In genomic region chr9:67264896-67265295, GRCm38 (mm10) we compare ENCODE assay signal across 10 mouse cellular contexts.
DNase-seq lines count a peak whose midpoint lies in the region; ATAC-seq lines count a peak whose summit lies in the region.
"Had no signal": no experiment of that assay in that cellular context is flagged by ENCODE, and none has a peak within 500 bp of the region (broad histone marks: within the 10 kb centered on the region; RNA-seq: fewer than 3 reads in every experiment).

No protein-coding gene starts in this region.

- H3K36me3 ChIP-seq in hindbrain, embryonic 16.5 days (ENCODE audit: control insufficient read depth, insufficient read depth, low read length), result no peaks in the 10 kb centered on the region
- no peaks in the 10 kb centered on the region for H3K36me3 ChIP-seq in hindbrain, embryonic 10.5 days
- H3K36me3 ChIP-seq: forebrain, embryonic 12.5 days; intestine, embryonic 15.5 days; neural tube, embryonic 12.5 days had no signal

- no peak overlapping the region for H3K4me3 ChIP-seq in hindbrain, embryonic 16.5 days (ENCODE audit: low read length)
- no peak overlapping the region for H3K4me3 ChIP-seq in hindbrain, embryonic 10.5 days
- H3K4me3 ChIP-seq: forebrain, embryonic 12.5 days; intestine, embryonic 15.5 days; neural tube, embryonic 12.5 days had no signal

- ATAC-seq in hindbrain, embryonic 16.5 days, result no peak
- ATAC-seq: intestine, embryonic 15.5 days had no signal

- no peak for DNase-seq in hindbrain, embryonic 10.5 days (ENCODE audit: low spot score)
- DNase-seq in 3T3-L1 (ENCODE audit: low read depth, low spot score), result peak; percentile 72
- peak; percentile 51 for DNase-seq in adipocyte (ENCODE audit: low spot score)
- DNase-seq in kidney, postnatal 4 days, result peak; percentile 47 to 58
- no peak for DNase-seq in ovary, postnatal 14 days (ENCODE audit: low spot score)
- DNase-seq in spleen, postnatal 4 days (ENCODE audit: low spot score in 2 of 2), result no peak

- H3K9ac ChIP-seq in hindbrain, embryonic 16.5 days (ENCODE audit: low read depth, low read length), result no peak overlapping the region
- H3K9ac ChIP-seq: forebrain, embryonic 12.5 days; intestine, embryonic 15.5 days; neural tube, embryonic 12.5 days had no signal

- no peaks in the 10 kb centered on the region for H3K27me3 ChIP-seq in hindbrain, embryonic 16.5 days (replicated peaks; ENCODE audit: control insufficient read depth, insufficient read depth, low read length)
- no peaks in the 10 kb centered on the region for H3K27me3 ChIP-seq in hindbrain, embryonic 10.5 days (ENCODE audit: insufficient read depth, poor library complexity, severe bottlenecking)
- H3K27me3 ChIP-seq: forebrain, embryonic 12.5 days; intestine, embryonic 15.5 days; neural tube, embryonic 12.5 days had no signal

- peaks cover 14% of the 10 kb centered on the region for H3K4me1 ChIP-seq in hindbrain, embryonic 16.5 days (ENCODE audit: control insufficient read depth, insufficient read depth, low read depth, low read length)
- peaks cover 20% of the 10 kb centered on the region for H3K4me1 ChIP-seq in hindbrain, embryonic 10.5 days (replicated peaks)

- 49% methylated on average over 2 of the region's 2 CpGs for WGBS in hindbrain, embryonic 16.5 days
- WGBS in hindbrain, embryonic 10.5 days, result 83% methylated on average over 2 of the region's 2 CpGs

- no peak overlapping the region for H3K4me2 ChIP-seq in hindbrain, embryonic 16.5 days (ENCODE audit: low read length)
- H3K4me2 ChIP-seq: forebrain, embryonic 12.5 days; intestine, embryonic 15.5 days; neural tube, embryonic 12.5 days had no signal

- no peaks in the 10 kb centered on the region for H3K9me3 ChIP-seq in hindbrain, embryonic 16.5 days (ENCODE audit: control insufficient read depth, low read length)
- no peaks in the 10 kb centered on the region for H3K9me3 ChIP-seq in hindbrain, embryonic 10.5 days
- H3K9me3 ChIP-seq: forebrain, embryonic 12.5 days; intestine, embryonic 15.5 days; neural tube, embryonic 12.5 days had no signal

- H3K27ac ChIP-seq in hindbrain, embryonic 16.5 days (ENCODE audit: low read depth, low read length), result peak overlapping the region; percentile 69
- H3K27ac ChIP-seq in hindbrain, embryonic 10.5 days, result no peak overlapping the region
- H3K27ac ChIP-seq: forebrain, embryonic 12.5 days; intestine, embryonic 15.5 days; neural tube, embryonic 12.5 days had no signal

Comparison
In these comparisons a context has a peak if more than half of its experiments do, and no peak if none do; other contexts are left out.
1. DNase-seq: peak in 3T3-L1 (single experiment), adipocyte (single experiment) and kidney, postnatal 4 days (2 of 2); none in hindbrain, embryonic 10.5 days (single experiment), ovary, postnatal 14 days (single experiment) and spleen, postnatal 4 days (0 of 2).